Mouse (Mus musculus) heart, postnatal 0 days (tissue): ENCODE results near the gene Gab1. TPM values are rescaled to one million over a fixed set of nuclear protein-coding genes. Genes with fewer than 3 reads are reported as not detected.

Experiments used
- ATAC-seq: fragments of 200-750 bp; cut with Nextera tagmentation; 2 replicates; pipeline ENCODE4 v1.8.0; 2017; ENCODE audit warnings: low read depth, moderate number of reproducible peaks, moderate library complexity; ENCODE audit not compliant: insufficient read depth
- DNase-seq: peaks from one replicate; pipeline ENCODE4 v3.0.0-alpha.2; 2016; ENCODE audit warnings: low spot score
- H3K27ac ChIP-seq: fragments of 300-500 bp; sonication (generic); 2 replicates; pipeline ENCODE4 v1.5.1; 2014; ENCODE audit warnings: low read depth, mild to moderate bottlenecking
- H3K27me3 ChIP-seq: fragments of 300-500 bp; sonication (generic); 2 replicates; pipeline ENCODE4 v1.6.1; 2014; ENCODE audit warnings: low read length, mixed read lengths; ENCODE audit not compliant: control insufficient read depth, insufficient read depth
- H3K36me3 ChIP-seq: fragments of 300-500 bp; sonication (generic); replicated peaks from 2 replicates; pipeline ENCODE4 v1.6.1; 2014; ENCODE audit warnings: low read length, mixed read lengths; ENCODE audit not compliant: control insufficient read depth, insufficient read depth
- H3K4me1 ChIP-seq: fragments of 300-500 bp; sonication (generic); 2 replicates; pipeline ENCODE4 v1.6.1; 2014; ENCODE audit warnings: antibody characterized with exemption; ENCODE audit not compliant: control insufficient read depth, insufficient read depth
- H3K4me2 ChIP-seq: fragments of 300-500 bp; sonication (generic); 2 replicates; pipeline ENCODE4 v1.6.1; 2014; ENCODE audit warnings: low read depth, mild to moderate bottlenecking, low read length, moderate library complexity
- H3K4me3 ChIP-seq: fragments of 300-500 bp; sonication (generic); 2 replicates; pipeline ENCODE4 v1.5.1; 2014; ENCODE audit warnings: low read depth, low read length
- H3K9ac ChIP-seq: fragments of 300-500 bp; sonication (generic); replicated peaks from 2 replicates; pipeline ENCODE4 v1.6.1; 2014; ENCODE audit warnings: low read depth, low read length, mixed read lengths
- H3K9me3 ChIP-seq: fragments of 300-500 bp; sonication (generic); replicated peaks from 2 replicates; pipeline ENCODE4 v1.6.1; 2016; ENCODE audit warnings: low read length; ENCODE audit not compliant: control insufficient read depth
- CTCF ChIP-seq: IDR thresholded peaks from 2 replicates; pipeline ENCODE4 v1.5.1; 2016; ENCODE audit warnings: antibody characterized with exemption, control low read depth, low read depth
- EP300 ChIP-seq: IDR thresholded peaks from 2 replicates; pipeline ENCODE4 v1.6.1; 2016; ENCODE audit warnings: antibody characterized with exemption, low read depth
- WGBS: fragments of 180-500 bp; shearing (Covaris S2); extraction: QIAGEN DNeasy Blood & Tissue Kit; methylation state at CpG from one replicate; pipeline ENCODE4 v1.1.7; 2014; 5-methylcytosine and 5-hydroxymethylcytosine counted together
- polyA plus RNA-seq: library from polyadenylated mRNA; unstranded; fragments of >200 nt; fragmentation: Nextera tagmentation; extraction: Ambion mirVana; gene quantifications from 2 replicates; pipeline ENCODE4 v1.2.1, GENCODE M21; 2015
- total RNA-seq: library from RNA; depleted of rRNA; stranded (reverse); fragments of >200 nt; gene quantifications from 2 replicates; pipeline ENCODE4 v1.2.3, GENCODE M21; 2014; ENCODE audit warnings: low replicate concordance

The Gab1 gene
- total and polyA plus RNA-seq, 2 experiments from 2014 or later, result 18.8 to 54.0 TPM

GRCm38 (mm10) chr8:80783271-80783670 is 97.0 kb downstream of the Gab1 start:
- Histone ChIP-seq H3K27ac (no peak overlapping the region), H3K36me3 (peaks cover 61% of the 10 kb centered on the region), H3K4me3 (no peak overlapping the region), H3K9me3 (no peaks in the 10 kb centered on the region), H3K9ac (no peak overlapping the region), H3K27me3 (no peaks in the 10 kb centered on the region), H3K4me2 (no peak overlapping the region), H3K4me1 (no peaks in the 10 kb centered on the region)
- ATAC-seq, result no peak
- DNase-seq, result no peak
- WGBS, result 90% methylated on average over 4 of the region's 4 CpGs
- TF ChIP-seq CTCF (no peak), EP300 (no peak)

- Histone ChIP-seq H3K9me3 (no peaks in the 10 kb centered on the region), H3K27me3 (no peaks in the 10 kb centered on the region), H3K4me2 (no peak overlapping the region), H3K36me3 (peaks cover 62% of the 10 kb centered on the region), H3K4me3 (no peak overlapping the region), H3K27ac (peak overlapping the region; percentile 43; the same call in 1 of the 2 replicates), H3K4me1 (no peaks in the 10 kb centered on the region), H3K9ac (no peak overlapping the region)
- peak; percentile 49 for DNase-seq
- ATAC-seq, result peak; percentile 79
- WGBS, result 39% methylated on average over 10 of the region's 10 CpGs
- no peak for TF ChIP-seq CTCF
Measured at GRCm38 (mm10) chr8:80781338-80781737, 99.0 kb downstream of the Gab1 start.

- Histone ChIP-seq H3K36me3 (peaks cover 67% of the 10 kb centered on the region), H3K27ac (no peak overlapping the region), H3K4me3 (no peak overlapping the region), H3K27me3 (no peaks in the 10 kb centered on the region), H3K4me2 (no peak overlapping the region), H3K9ac (no peak overlapping the region), H3K4me1 (no peaks in the 10 kb centered on the region), H3K9me3 (no peaks in the 10 kb centered on the region)
- TF ChIP-seq CTCF (no peak), EP300 (no peak)
- DNase-seq (no peak), ATAC-seq (no peak)
- WGBS, result 88% methylated on average over 4 of the region's 4 CpGs
Measured at GRCm38 (mm10) chr8:80780271-80780670, 100.0 kb downstream of the Gab1 start.

GRCm38 (mm10) chr8:80776436-80776835 is 103.9 kb downstream of the Gab1 start:
- WGBS, result 63% methylated on average over 8 of the region's 8 CpGs
- Histone ChIP-seq H3K9me3 (no peaks in the 10 kb centered on the region), H3K4me2 (no peak overlapping the region), H3K27ac (no peak overlapping the region), H3K4me1 (no peaks in the 10 kb centered on the region), H3K36me3 (peaks cover 61% of the 10 kb centered on the region), H3K27me3 (no peaks in the 10 kb centered on the region), H3K4me3 (no peak overlapping the region), H3K9ac (no peak overlapping the region)
- DNase-seq (no peak), ATAC-seq (no peak)
- TF ChIP-seq EP300, result no peak
- no peak for TF ChIP-seq CTCF

GRCm38 (mm10) chr8:80772732-80773460 is 107.4 kb downstream of the Gab1 start:
- ATAC-seq (no peak), DNase-seq (peak; percentile 57)
- no peaks in the 10 kb centered on the region for H3K27me3 ChIP-seq
- TF ChIP-seq CTCF, result peak; percentile 68
- no peak for TF ChIP-seq EP300
- H3K27ac ChIP-seq, result no peak overlapping the region
- no peak overlapping the region for H3K9ac ChIP-seq
- no peaks in the 10 kb centered on the region for H3K9me3 ChIP-seq
- 80% methylated on average over 4 of the region's 4 CpGs for WGBS
- H3K36me3 ChIP-seq, result peaks cover 80% of the 10 kb centered on the region
- no peak overlapping the region for H3K4me3 ChIP-seq
- H3K4me1 ChIP-seq, result no peaks in the 10 kb centered on the region
- no peak overlapping the region for H3K4me2 ChIP-seq

GRCm38 (mm10) chr8:80768451-80768850 is 111.9 kb downstream of the Gab1 start:
- Histone ChIP-seq H3K27ac (no peak overlapping the region), H3K4me2 (no peak overlapping the region), H3K9ac (no peak overlapping the region), H3K27me3 (no peaks in the 10 kb centered on the region), H3K4me1 (no peaks in the 10 kb centered on the region), H3K4me3 (no peak overlapping the region), H3K36me3 (peaks cover 80% of the 10 kb centered on the region), H3K9me3 (no peaks in the 10 kb centered on the region)
- 89% methylated on average over 6 of the region's 6 CpGs for WGBS
- no peak for TF ChIP-seq CTCF
- no peak for TF ChIP-seq EP300
- DNase-seq, result no peak
- ATAC-seq, result no peak
